Mouse (Mus musculus) kidney, embryonic 14.5 days (tissue): Measurements from ENCODE around the gene Stom. TPM values are rescaled to one million over a fixed set of nuclear protein-coding genes. Genes with fewer than 3 reads are reported as not detected.

Experiments
- ATAC-seq: fragments of 200-750 bp; cut with Nextera tagmentation; 2 replicates; pipeline ENCODE4 v1.8.0; 2017; ENCODE audit warnings: moderate number of reproducible peaks, mild to moderate bottlenecking, moderate TSS enrichment, moderate library complexity; ENCODE audit not compliant: low FRiP score, low TSS enrichment
- H3K27ac ChIP-seq: fragments of 300-500 bp; sonication (generic); 2 replicates; pipeline ENCODE4 v1.5.1; 2014; ENCODE audit warnings: low read depth, mild to moderate bottlenecking, low read length, moderate library complexity, mixed read lengths
- H3K27me3 ChIP-seq: fragments of 300-500 bp; sonication (generic); 2 replicates; pipeline ENCODE4 v1.6.1; 2014; ENCODE audit warnings: mild to moderate bottlenecking, low read length; ENCODE audit not compliant: control insufficient read depth, insufficient read depth
- H3K36me3 ChIP-seq: fragments of 300-500 bp; sonication (generic); 2 replicates; pipeline ENCODE4 v1.6.1; 2014; ENCODE audit warnings: low read length, mixed read lengths; ENCODE audit not compliant: control insufficient read depth, insufficient read depth
- H3K4me1 ChIP-seq: fragments of 300-500 bp; sonication (generic); 2 replicates; pipeline ENCODE4 v1.6.1; 2014; ENCODE audit warnings: low read length, mixed read lengths; ENCODE audit not compliant: control insufficient read depth, insufficient read depth
- H3K4me2 ChIP-seq: fragments of 300-500 bp; sonication (generic); replicated peaks from 2 replicates; pipeline ENCODE4 v1.6.1; 2014; ENCODE audit warnings: low read depth, mild to moderate bottlenecking, low read length
- H3K4me3 ChIP-seq: fragments of 300-500 bp; sonication (generic); 2 replicates; pipeline ENCODE4 v1.5.1; 2014; ENCODE audit warnings: mild to moderate bottlenecking, low read length
- H3K9ac ChIP-seq: fragments of 300-500 bp; sonication (generic); 2 replicates; pipeline ENCODE4 v1.6.1; 2014; ENCODE audit warnings: low read depth, mild to moderate bottlenecking, low read length, moderate library complexity
- H3K9me3 ChIP-seq: fragments of 300-500 bp; sonication (generic); 2 replicates; pipeline ENCODE4 v1.6.1; 2016; ENCODE audit warnings: low read length; ENCODE audit not compliant: control insufficient read depth
- WGBS: fragments of 180-500 bp; shearing (Covaris S2); extraction: QIAGEN DNeasy Blood & Tissue Kit; methylation state at CpG from one replicate; pipeline ENCODE4 v1.1.7; 2014; 5-methylcytosine and 5-hydroxymethylcytosine counted together
- polyA plus RNA-seq: library from polyadenylated mRNA; unstranded; fragments of >200 nt; fragmentation: Nextera tagmentation; extraction: Ambion mirVana; gene quantifications from 2 replicates; pipeline ENCODE4 v1.2.1, GENCODE M21; 2014

Stom gene
- polyA plus RNA-seq, 1 experiment from 2014 or later = 18.8 TPM

GRCm38 (mm10) chr2:35327583-35327982 is 9.2 kb downstream of the Stom start:
- no peaks in the 10 kb centered on the region for H3K4me1 ChIP-seq
- H3K27me3 ChIP-seq = no peaks in the 10 kb centered on the region
- H3K9ac ChIP-seq = no peak overlapping the region
- H3K36me3 ChIP-seq = no peaks in the 10 kb centered on the region
- H3K4me2 ChIP-seq = no peak overlapping the region
- H3K4me3 ChIP-seq = no peak overlapping the region
- no peaks in the 10 kb centered on the region for H3K9me3 ChIP-seq
- no peak for ATAC-seq
- no peak overlapping the region for H3K27ac ChIP-seq
- WGBS = 69% methylated on average over 10 of the region's 10 CpGs

GRCm38 (mm10) chr2:35326931-35327330 is 9.8 kb downstream of the Stom start:
- H3K9ac ChIP-seq = no peak overlapping the region
- no peak overlapping the region for H3K4me3 ChIP-seq
- no peaks in the 10 kb centered on the region for H3K9me3 ChIP-seq
- no peak for ATAC-seq
- H3K27me3 ChIP-seq = no peaks in the 10 kb centered on the region
- no peaks in the 10 kb centered on the region for H3K4me1 ChIP-seq
- 52% methylated on average over 1 of the region's 1 CpGs for WGBS
- H3K4me2 ChIP-seq = no peak overlapping the region
- H3K36me3 ChIP-seq = 0 out of 2 replicates have a peak, but pooled peaks cover under 1% of the 10 kb centered on the region
- H3K27ac ChIP-seq = no peak overlapping the region

GRCm38 (mm10) chr2:35325930-35326329 is 10.8 kb downstream of the Stom start:
- 64% methylated on average over 10 of the region's 10 CpGs for WGBS
- no peak overlapping the region for H3K9ac ChIP-seq
- H3K9me3 ChIP-seq = no peaks in the 10 kb centered on the region
- H3K36me3 ChIP-seq = 0 out of 2 replicates have a peak, but pooled peaks cover 2% of the 10 kb centered on the region
- no peak for ATAC-seq
- H3K27ac ChIP-seq = no peak overlapping the region
- no peaks in the 10 kb centered on the region for H3K27me3 ChIP-seq
- no peak overlapping the region for H3K4me2 ChIP-seq
- H3K4me1 ChIP-seq = no peaks in the 10 kb centered on the region
- H3K4me3 ChIP-seq = no peak overlapping the region

- H3K36me3 ChIP-seq = 0 out of 2 replicates have a peak, but pooled peaks cover 2% of the 10 kb centered on the region
- no peak overlapping the region for H3K4me2 ChIP-seq
- H3K27me3 ChIP-seq = no peaks in the 10 kb centered on the region
- H3K4me1 ChIP-seq = no peaks in the 10 kb centered on the region
- no peaks in the 10 kb centered on the region for H3K9me3 ChIP-seq
- ATAC-seq = no peak
- H3K4me3 ChIP-seq = no peak overlapping the region
- no peak overlapping the region for H3K27ac ChIP-seq
- WGBS = 72% methylated on average over 10 of the region's 10 CpGs
- no peak overlapping the region for H3K9ac ChIP-seq
Measured at GRCm38 (mm10) chr2:35322404-35323164, 14.2 kb downstream of the Stom start.

- ATAC-seq = no peak
- H3K9me3 ChIP-seq = no peaks in the 10 kb centered on the region
- H3K36me3 ChIP-seq = 0 out of 2 replicates have a peak, but pooled peaks cover 2% of the 10 kb centered on the region
- H3K9ac ChIP-seq = no peak overlapping the region
- H3K4me3 ChIP-seq = no peak overlapping the region
- no peaks in the 10 kb centered on the region for H3K4me1 ChIP-seq
- no peaks in the 10 kb centered on the region for H3K27me3 ChIP-seq
- H3K27ac ChIP-seq = no peak overlapping the region
- 92% methylated on average over 15 of the region's 15 CpGs for WGBS
- H3K4me2 ChIP-seq = no peak overlapping the region
Measured at GRCm38 (mm10) chr2:35320399-35320798, 16.4 kb downstream of the Stom start.

- Histone ChIP-seq H3K9ac (no peak overlapping the region), H3K4me1 (0 out of 2 replicates have a peak, but pooled peaks cover 2% of the 10 kb centered on the region), H3K27ac (no peak overlapping the region), H3K4me3 (no peak overlapping the region), H3K4me2 (no peak overlapping the region), H3K9me3 (no peaks in the 10 kb centered on the region), H3K27me3 (no peaks in the 10 kb centered on the region), H3K36me3 (0 out of 2 replicates have a peak, but pooled peaks cover 2% of the 10 kb centered on the region)
- 68% methylated on average over 12 of the region's 12 CpGs for WGBS
- ATAC-seq = no peak
Measured at GRCm38 (mm10) chr2:35318405-35318804, 18.4 kb downstream of the Stom start.

GRCm38 (mm10) chr2:35317604-35318003 is 19.2 kb downstream of the Stom start:
- H3K9me3 ChIP-seq = no peaks in the 10 kb centered on the region
- no peak overlapping the region for H3K4me3 ChIP-seq
- H3K4me1 ChIP-seq = 0 out of 2 replicates have a peak, but pooled peaks cover 2% of the 10 kb centered on the region
- no peaks in the 10 kb centered on the region for H3K27me3 ChIP-seq
- no peak for ATAC-seq
- H3K4me2 ChIP-seq = no peak overlapping the region
- H3K36me3 ChIP-seq = 0 out of 2 replicates have a peak, but pooled peaks cover 2% of the 10 kb centered on the region
- no peak overlapping the region for H3K9ac ChIP-seq
- no peak overlapping the region for H3K27ac ChIP-seq
- WGBS = 86% methylated on average over 4 of the region's 4 CpGs

GRCm38 (mm10) chr2:35314300-35314699 is 22.5 kb downstream of the Stom start:
- Histone ChIP-seq H3K27me3 (no peaks in the 10 kb centered on the region), H3K9ac (no peak overlapping the region), H3K4me1 (0 out of 2 replicates have a peak, but pooled peaks cover 2% of the 10 kb centered on the region), H3K9me3 (no peaks in the 10 kb centered on the region), H3K36me3 (no peaks in the 10 kb centered on the region), H3K4me3 (no peak overlapping the region), H3K4me2 (no peak overlapping the region), H3K27ac (no peak overlapping the region)
- ATAC-seq = no peak
- WGBS = 52% methylated on average over 3 of the region's 3 CpGs

GRCm38 (mm10) chr2:35309906-35310493 is 26.8 kb downstream of the Stom start:
- Histone ChIP-seq H3K4me2 (no peak overlapping the region), H3K27ac (no peak overlapping the region), H3K4me3 (no peak overlapping the region), H3K9me3 (no peaks in the 10 kb centered on the region), H3K27me3 (no peaks in the 10 kb centered on the region), H3K9ac (no peak overlapping the region), H3K36me3 (no peaks in the 10 kb centered on the region), H3K4me1 (0 out of 2 replicates have a peak, but pooled peaks cover 2% of the 10 kb centered on the region)
- 88% methylated on average over 4 of the region's 4 CpGs for WGBS
- ATAC-seq = no peak
